Mouse (Mus musculus) left cerebral cortex, adult 11 months (tissue): ENCODE measurements around the gene Plxna4.

Source experiments
- DNase-seq: peaks from one replicate; pipeline ENCODE4 v3.0.0; 2022; ENCODE audit warnings: low spot score

The Plxna4 gene

GRCm38 (mm10) chr6:32472062-32472461 lies 115.9 kb downstream of the Plxna4 start:
- no peak for DNase-seq

GRCm38 (mm10) chr6:32471639-32472038 lies 116.4 kb downstream of the Plxna4 start:
- DNase-seq = no peak

- no peak for DNase-seq
These were observed 118.8 kb downstream of the Plxna4 start for GRCm38 (mm10) chr6:32469196-32469595.

GRCm38 (mm10) chr6:32465129-32465528 lies 122.9 kb downstream of the Plxna4 start:
- DNase-seq = no peak

- DNase-seq = no peak
These were observed 123.4 kb downstream of the Plxna4 start for GRCm38 (mm10) chr6:32464637-32465036.

GRCm38 (mm10) chr6:32464046-32464445 lies 123.9 kb downstream of the Plxna4 start:
- no peak for DNase-seq

- DNase-seq = no peak
These were observed 127.6 kb downstream of the Plxna4 start for GRCm38 (mm10) chr6:32460400-32460799.

GRCm38 (mm10) chr6:32456641-32457040 lies 131.4 kb downstream of the Plxna4 start:
- no peak for DNase-seq

- no peak for DNase-seq
These were observed 136.1 kb downstream of the Plxna4 start for GRCm38 (mm10) chr6:32451851-32452250.

- DNase-seq = no peak
These were observed 138.6 kb downstream of the Plxna4 start for GRCm38 (mm10) chr6:32449237-32449963.

- no peak for DNase-seq
These were observed 139.2 kb downstream of the Plxna4 start for GRCm38 (mm10) chr6:32448787-32449186.

GRCm38 (mm10) chr6:32446276-32446675 lies 141.7 kb downstream of the Plxna4 start:
- DNase-seq = no peak

- no peak for DNase-seq
These were observed 142.7 kb downstream of the Plxna4 start for GRCm38 (mm10) chr6:32445246-32445645.

GRCm38 (mm10) chr6:32444393-32444792 lies 143.6 kb downstream of the Plxna4 start:
- DNase-seq = no peak

- DNase-seq = no peak
These were observed 144.3 kb downstream of the Plxna4 start for GRCm38 (mm10) chr6:32443679-32444078.

GRCm38 (mm10) chr6:32439434-32439833 lies 148.6 kb downstream of the Plxna4 start:
- no peak for DNase-seq

- no peak for DNase-seq
These were observed 150.8 kb downstream of the Plxna4 start for GRCm38 (mm10) chr6:32437219-32437618.

GRCm38 (mm10) chr6:32423124-32423523 lies 164.9 kb downstream of the Plxna4 start:
- no peak for DNase-seq

GRCm38 (mm10) chr6:32420610-32421009 lies 167.4 kb downstream of the Plxna4 start:
- DNase-seq = no peak

GRCm38 (mm10) chr6:32417351-32417750 lies 170.6 kb downstream of the Plxna4 start:
- DNase-seq = no peak

GRCm38 (mm10) chr6:32411325-32411724 lies 176.7 kb downstream of the Plxna4 start:
- DNase-seq = no peak

- no peak for DNase-seq
These were observed 178.4 kb downstream of the Plxna4 start for GRCm38 (mm10) chr6:32409625-32410024.

GRCm38 (mm10) chr6:32407574-32408185 lies 180.3 kb downstream of the Plxna4 start:
- DNase-seq = no peak
